Mouse (Mus musculus) forebrain, embryonic 11.5 days (tissue): ENCODE measurements around the gene Ranbp6. TPM values are rescaled to one million over a fixed set of nuclear protein-coding genes. Genes with fewer than 3 reads are reported as not detected.

ENCODE experiments used
- ATAC-seq: fragments of 200-750 bp; cut with Nextera tagmentation; replicated peaks from 2 replicates; pipeline ENCODE4 v1.8.0; 2017; ENCODE audit warnings: moderate TSS enrichment; ENCODE audit not compliant: low FRiP score
- DNase-seq: peaks from one replicate; pipeline ENCODE4 v3.0.0-alpha.2; 2017; ENCODE audit warnings: low spot score
- H3K27ac ChIP-seq: fragments of 300-500 bp; sonication (generic); 2 replicates; pipeline ENCODE4 v1.5.1; 2014; ENCODE audit warnings: low read depth, low read length
- H3K27me3 ChIP-seq: fragments of 300-500 bp; sonication (generic); 2 replicates; pipeline ENCODE4 v1.6.1; 2014; ENCODE audit warnings: mild to moderate bottlenecking, low read length, mixed read lengths; ENCODE audit not compliant: control insufficient read depth, insufficient read depth
- H3K36me3 ChIP-seq: fragments of 300-500 bp; sonication (generic); 2 replicates; pipeline ENCODE4 v1.6.1; 2014; ENCODE audit warnings: mild to moderate bottlenecking, low read length, moderate library complexity, mixed read lengths; ENCODE audit not compliant: control insufficient read depth, insufficient read depth
- H3K4me1 ChIP-seq: fragments of 300-500 bp; sonication (generic); replicated peaks from 2 replicates; pipeline ENCODE4 v1.6.1; 2014; ENCODE audit warnings: low read length, mixed read lengths; ENCODE audit not compliant: control insufficient read depth, insufficient read depth
- H3K4me2 ChIP-seq: fragments of 300-500 bp; sonication (generic); 2 replicates; pipeline ENCODE4 v1.6.1; 2014; ENCODE audit warnings: low read depth, mild to moderate bottlenecking, low read length, moderate library complexity, mixed read lengths; ENCODE audit not compliant: severe bottlenecking
- H3K4me3 ChIP-seq: fragments of 300-500 bp; sonication (generic); 2 replicates; pipeline ENCODE4 v1.5.1; 2014; ENCODE audit warnings: low read depth, low read length
- H3K9ac ChIP-seq: fragments of 300-500 bp; sonication (generic); 2 replicates; pipeline ENCODE4 v1.6.1; 2014; ENCODE audit warnings: low read length
- H3K9me3 ChIP-seq: fragments of 300-500 bp; sonication (generic); 2 replicates; pipeline ENCODE4 v1.6.1; 2016; ENCODE audit warnings: low read length, mixed read lengths; ENCODE audit not compliant: control insufficient read depth
- WGBS: fragments of 180-500 bp; shearing (Covaris S2); extraction: QIAGEN DNeasy Blood & Tissue Kit; methylation state at CpG from one replicate; pipeline ENCODE4 v1.1.7; 2014; 5-methylcytosine and 5-hydroxymethylcytosine counted together
- polyA plus RNA-seq: library from polyadenylated mRNA; unstranded; fragments of >200 nt; fragmentation: Nextera tagmentation; extraction: Ambion mirVana; gene quantifications from 2 replicates; pipeline ENCODE4 v1.2.1, GENCODE M21; 2014

Gene Ranbp6
- polyA plus RNA-seq = 29.0 and 32.9 TPM in 2 replicates

- H3K27ac ChIP-seq = no peak within 1 kb of the TSS
- 1% methylated on average over 47 of the region's 47 CpGs for WGBS
- peak within 1 kb of the TSS; percentile 64 for H3K4me2 ChIP-seq
- H3K4me3 ChIP-seq = peak within 1 kb of the TSS; percentile 78
- no peaks in the 10 kb centered on the region for H3K9me3 ChIP-seq
- no peaks in the 10 kb centered on the region for H3K27me3 ChIP-seq
- H3K4me1 ChIP-seq = 0 out of 2 replicates have a peak, but pooled peaks cover 12% of the 10 kb centered on the region
- ATAC-seq (peak; percentile 97), DNase-seq (peak; percentile 94)
- H3K36me3 ChIP-seq = peaks cover 6% of the 10 kb centered on the region; the same call in 1 of the 2 replicates
- H3K9ac ChIP-seq = peak within 1 kb of the TSS; percentile 76
These were observed at the start of gene Ranbp6 for GRCm38 (mm10) chr19:29812581-29813460. Gene Ranbp6, minus strand, starts transcription at chr19:29812974.

GRCm38 (mm10) chr19:29860816-29861215 is 48.0 kb upstream of the Ranbp6 start:
- Histone ChIP-seq H3K36me3 (no peaks in the 10 kb centered on the region), H3K27ac (no peak overlapping the region), H3K4me3 (no peak overlapping the region), H3K4me2 (no peak overlapping the region), H3K9ac (no peak overlapping the region), H3K27me3 (no peaks in the 10 kb centered on the region), H3K4me1 (no peaks in the 10 kb centered on the region), H3K9me3 (no peaks in the 10 kb centered on the region)
- no peak for DNase-seq
- no peak for ATAC-seq
- 94% methylated on average over 4 of the region's 4 CpGs for WGBS

GRCm38 (mm10) chr19:29857267-29857666 is 44.5 kb upstream of the Ranbp6 start:
- H3K27ac ChIP-seq = no peak overlapping the region

GRCm38 (mm10) chr19:29853711-29854110 is 40.9 kb upstream of the Ranbp6 start:
- Histone ChIP-seq H3K27me3 (no peaks in the 10 kb centered on the region), H3K36me3 (no peaks in the 10 kb centered on the region), H3K9me3 (no peaks in the 10 kb centered on the region), H3K27ac (no peak overlapping the region), H3K4me2 (no peak overlapping the region), H3K4me3 (no peak overlapping the region), H3K4me1 (no peaks in the 10 kb centered on the region), H3K9ac (no peak overlapping the region)
- ATAC-seq (no peak), DNase-seq (no peak)
- WGBS = 94% methylated on average over 5 of the region's 5 CpGs

More at GRCm38 (mm10) chr19:29857267-29857666, 44.5 kb upstream of the Ranbp6 start:
- DNase-seq = no peak
- Histone ChIP-seq H3K4me2 (no peak overlapping the region), H3K9ac (no peak overlapping the region), H3K27me3 (no peaks in the 10 kb centered on the region), H3K4me3 (no peak overlapping the region), H3K9me3 (no peaks in the 10 kb centered on the region), H3K36me3 (no peaks in the 10 kb centered on the region), H3K4me1 (no peaks in the 10 kb centered on the region)
- 94% methylated on average over 5 of the region's 5 CpGs for WGBS
- ATAC-seq = no peak

GRCm38 (mm10) chr19:29851036-29851690 is 38.4 kb upstream of the Ranbp6 start:
- Histone ChIP-seq H3K27ac (no peak overlapping the region), H3K36me3 (no peaks in the 10 kb centered on the region), H3K9me3 (no peaks in the 10 kb centered on the region), H3K4me3 (no peak overlapping the region), H3K4me2 (no peak overlapping the region), H3K27me3 (peaks cover 4% of the 10 kb centered on the region), H3K4me1 (no peaks in the 10 kb centered on the region), H3K9ac (no peak overlapping the region)
- ATAC-seq (no peak), DNase-seq (no peak)
- WGBS = 32% methylated on average over 12 of the region's 12 CpGs

- H3K27me3 ChIP-seq = peaks cover 12% of the 10 kb centered on the region
- no peak for DNase-seq
- H3K4me2 ChIP-seq = no peak overlapping the region
- no peaks in the 10 kb centered on the region for H3K36me3 ChIP-seq
- no peaks in the 10 kb centered on the region for H3K4me1 ChIP-seq
- 81% methylated on average over 11 of the region's 11 CpGs for WGBS
- no peak overlapping the region for H3K27ac ChIP-seq
- no peak overlapping the region for H3K9ac ChIP-seq
- no peak overlapping the region for H3K4me3 ChIP-seq
- H3K9me3 ChIP-seq = no peaks in the 10 kb centered on the region
- ATAC-seq = no peak
These were observed 37.3 kb upstream of the Ranbp6 start for GRCm38 (mm10) chr19:29849924-29850551.

GRCm38 (mm10) chr19:29844036-29844661 is 31.4 kb upstream of the Ranbp6 start:
- Histone ChIP-seq H3K9ac (no peak overlapping the region), H3K4me3 (no peak overlapping the region), H3K4me2 (peak overlapping the region; percentile 29; the same call in 1 of the 2 replicates), H3K4me1 (peaks cover 12% of the 10 kb centered on the region; the same call in 1 of the 2 replicates), H3K9me3 (no peaks in the 10 kb centered on the region), H3K27ac (no peak overlapping the region), H3K27me3 (peaks cover 19% of the 10 kb centered on the region), H3K36me3 (no peaks in the 10 kb centered on the region)
- ATAC-seq (peak; percentile 88), DNase-seq (no peak)
- 22% methylated on average over 12 of the region's 12 CpGs for WGBS

GRCm38 (mm10) chr19:29843641-29844035 is 30.9 kb upstream of the Ranbp6 start:
- no peak overlapping the region for H3K9ac ChIP-seq
- ATAC-seq (no peak; the same call in 1 of the 2 replicates), DNase-seq (no peak)
- no peak overlapping the region for H3K27ac ChIP-seq
- no peak overlapping the region for H3K4me3 ChIP-seq
- H3K4me1 ChIP-seq = peaks cover 12% of the 10 kb centered on the region; the same call in 1 of the 2 replicates
- peaks cover 19% of the 10 kb centered on the region for H3K27me3 ChIP-seq
- H3K9me3 ChIP-seq = no peaks in the 10 kb centered on the region
- H3K36me3 ChIP-seq = no peaks in the 10 kb centered on the region
- H3K4me2 ChIP-seq = peak overlapping the region; percentile 18; the same call in 1 of the 2 replicates
- 25% methylated on average over 5 of the region's 5 CpGs for WGBS
